Mouse (Mus musculus) embryonic facial prominence, embryonic 12.5 days (tissue): Measurements from ENCODE around the gene Cysltr2. TPM values are rescaled to one million over a fixed set of nuclear protein-coding genes. Genes with fewer than 3 reads are reported as not detected.

Experiments
- ATAC-seq: fragments of 200-750 bp; cut with Nextera tagmentation; 2 replicates; pipeline ENCODE4 v1.8.0; 2017; ENCODE audit not compliant: insufficient number of reproducible peaks, insufficient read depth, low FRiP score, low TSS enrichment
- H3K27ac ChIP-seq: fragments of 300-500 bp; sonication (generic); 2 replicates; pipeline ENCODE4 v1.5.1; 2016; ENCODE audit warnings: mild to moderate bottlenecking
- H3K27me3 ChIP-seq: fragments of 300-500 bp; sonication (generic); 2 replicates; pipeline ENCODE4 v1.6.1; 2016; ENCODE audit warnings: mild to moderate bottlenecking, moderate library complexity
- H3K36me3 ChIP-seq: fragments of 300-500 bp; sonication (generic); 2 replicates; pipeline ENCODE4 v1.6.1; 2016; ENCODE audit warnings: mild to moderate bottlenecking
- H3K4me1 ChIP-seq: fragments of 300-500 bp; sonication (generic); 2 replicates; pipeline ENCODE4 v1.6.1; 2016
- H3K4me2 ChIP-seq: fragments of 300-500 bp; sonication (generic); replicated peaks from 2 replicates; pipeline ENCODE4 v1.6.1; 2016; ENCODE audit warnings: mild to moderate bottlenecking, moderate library complexity
- H3K4me3 ChIP-seq: fragments of 300-500 bp; sonication (generic); 2 replicates; pipeline ENCODE4 v1.5.1; 2016; ENCODE audit warnings: mild to moderate bottlenecking
- H3K9ac ChIP-seq: fragments of 300-500 bp; sonication (generic); 2 replicates; pipeline ENCODE4 v1.6.1; 2016; ENCODE audit warnings: mild to moderate bottlenecking, moderate library complexity
- H3K9me3 ChIP-seq: fragments of 300-500 bp; sonication (generic); 2 replicates; pipeline ENCODE4 v1.6.1; 2016; ENCODE audit warnings: mild to moderate bottlenecking, moderate library complexity
- WGBS: fragments of 180-500 bp; shearing (Covaris S2); methylation state at CpG from one replicate; pipeline ENCODE4 v1.1.7; 2016; 5-methylcytosine and 5-hydroxymethylcytosine counted together
- polyA plus RNA-seq: library from polyadenylated mRNA; unstranded; fragments of >200 nt; fragmentation: Nextera tagmentation; extraction: Ambion mirVana; gene quantifications from 2 replicates; pipeline ENCODE4 v1.2.1, GENCODE M21; 2016

The Cysltr2 gene
- polyA plus RNA-seq = not detected in 2 replicates

GRCm38 (mm10) chr14:73048937-73049336 is at the start of gene Cysltr2:
TSS of gene Cysltr2 (minus strand) at chr14:73049114.
- no peak for ATAC-seq
- WGBS = 69% methylated on average over 6 of the region's 6 CpGs

DNA sequence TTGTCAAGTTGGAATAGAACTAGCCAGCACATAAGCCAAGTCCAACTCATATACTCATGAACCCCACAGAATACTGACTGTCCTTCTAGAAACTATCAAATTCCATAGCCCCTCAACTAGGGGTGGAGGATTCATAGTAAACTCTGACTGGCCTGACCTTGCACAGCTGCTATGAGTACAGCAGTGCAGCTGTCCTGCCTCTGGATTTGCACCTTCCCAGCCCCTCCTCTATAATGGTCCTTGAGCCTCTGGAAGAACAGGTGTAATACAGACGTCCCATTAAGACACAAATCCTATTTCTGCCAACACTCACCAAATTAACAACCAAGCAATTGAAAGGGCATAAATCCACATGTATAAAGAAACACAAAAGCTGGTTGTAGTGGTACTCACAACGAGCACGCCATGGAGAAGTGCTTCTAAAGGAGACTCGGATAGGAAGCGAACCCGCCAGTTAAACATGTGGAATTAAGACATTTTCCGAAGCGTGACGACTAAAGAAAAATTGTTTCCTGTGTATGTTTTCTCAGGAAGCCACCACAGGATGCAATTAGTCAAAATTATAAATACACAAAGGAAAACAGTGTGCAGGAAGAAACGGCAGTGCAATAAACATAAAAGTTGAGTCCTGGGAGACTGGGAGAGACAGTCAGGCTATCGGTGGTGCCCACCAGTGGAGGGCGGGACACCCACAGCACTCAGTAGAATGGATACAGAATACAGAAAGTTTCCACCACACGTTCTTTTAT is 46.1 kb upstream of the Cysltr2 start:
- 60% methylated on average over 13 of the region's 13 CpGs for WGBS

More at GRCm38 (mm10) chr14:73048937-73049336, at the start of gene Cysltr2:
- no peak within 1 kb of the TSS for H3K9ac ChIP-seq
- H3K27me3 ChIP-seq = no peaks in the 10 kb centered on the region
- no peaks in the 10 kb centered on the region for H3K4me1 ChIP-seq
- H3K4me2 ChIP-seq = no peak within 1 kb of the TSS
- H3K4me3 ChIP-seq = no peak within 1 kb of the TSS
- no peak within 1 kb of the TSS for H3K27ac ChIP-seq
- H3K9me3 ChIP-seq = no peaks in the 10 kb centered on the region
- H3K36me3 ChIP-seq = no peaks in the 10 kb centered on the region

GRCm38 (mm10) chr14:73092871-73093270 is 44.0 kb upstream of the Cysltr2 start:
- Histone ChIP-seq H3K4me3 (no peak overlapping the region), H3K9ac (no peak overlapping the region), H3K9me3 (no peaks in the 10 kb centered on the region), H3K36me3 (no peaks in the 10 kb centered on the region), H3K4me2 (no peak overlapping the region), H3K27me3 (no peaks in the 10 kb centered on the region), H3K4me1 (no peaks in the 10 kb centered on the region), H3K27ac (no peak overlapping the region)
- no peak for ATAC-seq
- 80% methylated on average over 3 of the region's 3 CpGs for WGBS

More for the DNA sequence above, 46.1 kb upstream of the Cysltr2 start:
- H3K27ac ChIP-seq = no peak overlapping the region
- no peaks in the 10 kb centered on the region for H3K4me1 ChIP-seq
- ATAC-seq = no peak
- no peaks in the 10 kb centered on the region; the same call in 1 of the 2 replicates for H3K27me3 ChIP-seq
- H3K9me3 ChIP-seq = no peaks in the 10 kb centered on the region
- no peak overlapping the region for H3K4me2 ChIP-seq
- H3K36me3 ChIP-seq = no peaks in the 10 kb centered on the region
- no peak overlapping the region for H3K4me3 ChIP-seq
- no peak overlapping the region for H3K9ac ChIP-seq

DNA sequence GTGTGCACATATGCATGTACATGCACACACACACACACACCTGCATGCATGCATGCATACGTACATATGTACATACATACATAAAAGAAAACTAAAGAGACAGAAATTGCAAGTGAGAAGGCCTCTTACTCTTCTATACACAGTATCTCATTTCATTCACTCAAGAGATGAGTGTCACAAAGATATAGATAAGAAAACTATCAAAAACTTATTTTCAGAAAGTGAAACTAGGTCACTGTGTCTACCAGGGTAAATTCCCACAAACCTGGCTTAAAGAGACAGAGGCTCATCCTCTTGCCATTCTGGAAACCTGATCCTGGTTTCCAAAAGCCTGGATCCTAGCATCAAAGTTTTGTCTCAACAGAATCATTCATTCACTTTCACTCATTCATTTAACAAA is 39.3 kb upstream of the Cysltr2 start:
- no peaks in the 10 kb centered on the region for H3K9me3 ChIP-seq
- 88% methylated on average over 1 of the region's 1 CpGs for WGBS
- no peak overlapping the region for H3K9ac ChIP-seq
- no peak for ATAC-seq
- H3K27me3 ChIP-seq = no peaks in the 10 kb centered on the region
- no peaks in the 10 kb centered on the region for H3K4me1 ChIP-seq
- H3K36me3 ChIP-seq = no peaks in the 10 kb centered on the region
- H3K27ac ChIP-seq = no peak overlapping the region
- no peak overlapping the region for H3K4me3 ChIP-seq
- H3K4me2 ChIP-seq = no peak overlapping the region

DNA sequence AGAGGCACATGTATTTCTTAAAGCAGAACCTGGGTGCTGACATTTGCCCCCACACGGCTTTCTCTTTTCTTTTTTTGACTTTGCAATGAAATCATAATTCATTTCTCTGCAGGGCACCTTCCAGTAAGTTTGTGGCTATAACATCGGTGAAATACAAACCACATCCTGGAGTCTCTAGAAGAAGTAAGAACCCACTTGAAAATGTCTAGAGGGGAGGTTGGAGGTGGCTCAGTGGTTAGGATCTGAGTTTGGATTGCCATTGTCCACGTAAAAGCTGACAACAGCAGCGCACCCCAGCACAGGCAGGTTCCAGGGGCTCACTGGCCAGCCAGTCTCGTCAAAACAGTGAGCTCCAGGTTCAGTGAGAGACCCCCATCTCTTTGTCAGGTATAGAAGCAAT is 38.8 kb upstream of the Cysltr2 start:
- WGBS = 84% methylated on average over 5 of the region's 5 CpGs
- H3K4me3 ChIP-seq = no peak overlapping the region
- ATAC-seq = no peak

DNA sequence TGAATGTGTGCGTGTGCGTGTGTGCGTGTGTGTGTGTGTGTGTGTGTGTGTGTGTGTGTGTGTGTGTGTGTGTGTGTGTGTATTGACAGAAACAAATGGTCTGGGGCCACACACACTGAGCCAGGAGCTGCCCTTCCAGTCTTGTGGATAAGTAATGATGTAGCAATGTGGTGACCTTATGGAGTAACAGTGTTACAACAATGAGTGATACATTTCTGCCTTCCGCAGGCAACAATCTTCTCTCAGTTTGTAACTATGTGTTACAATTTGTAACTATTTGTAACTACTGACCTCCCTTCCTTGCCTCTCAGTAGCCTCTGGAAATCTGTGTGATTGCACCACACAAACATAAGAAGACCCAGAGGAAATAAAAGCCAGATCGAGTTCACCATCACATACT is 38.3 kb upstream of the Cysltr2 start:
- 87% methylated on average over 5 of the region's 5 CpGs for WGBS
- Histone ChIP-seq H3K4me1 (no peaks in the 10 kb centered on the region), H3K4me3 (no peak overlapping the region), H3K36me3 (no peaks in the 10 kb centered on the region), H3K27ac (no peak overlapping the region), H3K4me2 (no peak overlapping the region), H3K9me3 (no peaks in the 10 kb centered on the region), H3K9ac (no peak overlapping the region), H3K27me3 (no peaks in the 10 kb centered on the region)
- no peak for ATAC-seq

More for the DNA sequence above, 38.8 kb upstream of the Cysltr2 start:
- Histone ChIP-seq H3K4me1 (no peaks in the 10 kb centered on the region), H3K9me3 (no peaks in the 10 kb centered on the region), H3K27ac (no peak overlapping the region), H3K9ac (no peak overlapping the region), H3K27me3 (no peaks in the 10 kb centered on the region), H3K4me2 (no peak overlapping the region), H3K36me3 (no peaks in the 10 kb centered on the region)

DNA sequence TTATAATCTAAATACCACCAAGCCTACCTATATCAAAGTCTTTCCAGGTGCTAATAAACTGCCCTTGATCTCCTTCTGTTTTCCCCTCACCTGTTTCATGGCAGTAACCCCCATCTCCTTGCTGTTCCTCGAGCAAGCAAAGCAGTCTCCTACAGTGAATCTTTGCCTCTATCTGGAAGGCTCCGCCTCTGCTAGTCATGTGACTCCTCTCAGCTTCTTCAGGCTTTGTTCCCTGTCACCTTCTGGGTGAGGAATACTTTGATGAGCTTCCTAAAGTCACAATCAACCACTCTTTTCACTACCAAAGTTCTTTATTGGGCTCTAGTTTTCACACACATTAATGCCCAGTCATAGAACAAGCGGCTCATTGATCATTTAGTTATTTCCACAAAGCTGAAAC is 37.5 kb upstream of the Cysltr2 start:
- no peak overlapping the region for H3K4me3 ChIP-seq
- no peak overlapping the region for H3K27ac ChIP-seq
- H3K9ac ChIP-seq = no peak overlapping the region
- no peaks in the 10 kb centered on the region for H3K27me3 ChIP-seq
- no peaks in the 10 kb centered on the region for H3K36me3 ChIP-seq
- 69% methylated on average over 3 of the region's 3 CpGs for WGBS
- H3K9me3 ChIP-seq = no peaks in the 10 kb centered on the region
- no peaks in the 10 kb centered on the region for H3K4me1 ChIP-seq
- ATAC-seq = no peak
- no peak overlapping the region for H3K4me2 ChIP-seq

GRCm38 (mm10) chr14:73083563-73083962 is 34.6 kb upstream of the Cysltr2 start:
- no peaks in the 10 kb centered on the region for H3K9me3 ChIP-seq
- H3K27me3 ChIP-seq = no peaks in the 10 kb centered on the region
- H3K27ac ChIP-seq = no peak overlapping the region
- H3K4me3 ChIP-seq = no peak overlapping the region
- WGBS = 88% methylated on average over 2 of the region's 2 CpGs
- H3K4me2 ChIP-seq = no peak overlapping the region
- H3K36me3 ChIP-seq = no peaks in the 10 kb centered on the region
- no peak for ATAC-seq
- no peaks in the 10 kb centered on the region for H3K4me1 ChIP-seq
- no peak overlapping the region for H3K9ac ChIP-seq

- Histone ChIP-seq H3K27me3 (no peaks in the 10 kb centered on the region), H3K27ac (no peak overlapping the region), H3K36me3 (no peaks in the 10 kb centered on the region), H3K9me3 (no peaks in the 10 kb centered on the region), H3K4me3 (no peak overlapping the region), H3K4me1 (no peaks in the 10 kb centered on the region), H3K9ac (no peak overlapping the region), H3K4me2 (no peak overlapping the region)
- 74% methylated on average over 7 of the region's 7 CpGs for WGBS
- no peak for ATAC-seq
Observed at GRCm38 (mm10) chr14:73064460-73064859, 15.5 kb upstream of the Cysltr2 start.

- no peak overlapping the region for H3K4me2 ChIP-seq
- no peak overlapping the region for H3K27ac ChIP-seq
- H3K27me3 ChIP-seq = no peaks in the 10 kb centered on the region
- no peaks in the 10 kb centered on the region for H3K4me1 ChIP-seq
- no peak for ATAC-seq
- no peak overlapping the region for H3K9ac ChIP-seq
- no peak overlapping the region for H3K4me3 ChIP-seq
- WGBS = 83% methylated on average over 2 of the region's 2 CpGs
- no peaks in the 10 kb centered on the region for H3K36me3 ChIP-seq
- H3K9me3 ChIP-seq = no peaks in the 10 kb centered on the region
Observed at GRCm38 (mm10) chr14:73058755-73059154, 9.8 kb upstream of the Cysltr2 start.

DNA sequence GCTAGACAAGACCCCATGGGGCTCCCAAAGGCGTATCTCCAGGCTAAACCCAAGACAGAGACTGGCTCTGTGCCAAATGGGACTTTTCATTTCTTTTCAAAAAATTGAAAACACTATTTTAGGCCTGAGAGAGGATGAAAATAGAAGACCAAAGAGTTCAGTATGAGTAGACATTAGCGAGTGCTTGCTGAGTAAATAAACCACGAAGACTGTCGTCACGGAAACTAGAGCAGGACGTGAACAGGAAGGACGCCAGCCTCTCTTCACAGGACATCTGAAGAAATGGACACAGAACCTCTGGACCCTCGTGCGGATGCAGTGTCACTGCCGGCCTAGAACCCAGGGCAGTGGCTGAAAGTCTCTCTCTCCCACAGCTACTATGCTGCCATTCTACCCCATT is 8.8 kb upstream of the Cysltr2 start:
- Histone ChIP-seq H3K36me3 (no peaks in the 10 kb centered on the region), H3K4me2 (no peak overlapping the region), H3K9ac (no peak overlapping the region), H3K4me3 (no peak overlapping the region), H3K27me3 (no peaks in the 10 kb centered on the region), H3K27ac (no peak overlapping the region), H3K9me3 (no peaks in the 10 kb centered on the region), H3K4me1 (no peaks in the 10 kb centered on the region)
- WGBS = 69% methylated on average over 10 of the region's 10 CpGs
- no peak for ATAC-seq

GRCm38 (mm10) chr14:73056813-73057212 is 7.9 kb upstream of the Cysltr2 start:
- WGBS = 94% methylated on average over 6 of the region's 6 CpGs

More at GRCm38 (mm10) chr14:73056813-73057212, 7.9 kb upstream of the Cysltr2 start:
- H3K9me3 ChIP-seq = no peaks in the 10 kb centered on the region
- no peak overlapping the region for H3K9ac ChIP-seq
- no peak overlapping the region for H3K4me2 ChIP-seq
- H3K36me3 ChIP-seq = no peaks in the 10 kb centered on the region
- no peaks in the 10 kb centered on the region for H3K27me3 ChIP-seq
- H3K27ac ChIP-seq = no peak overlapping the region
- H3K4me1 ChIP-seq = no peaks in the 10 kb centered on the region
- H3K4me3 ChIP-seq = no peak overlapping the region
- ATAC-seq = no peak
